Mouse (Mus musculus) forebrain, embryonic 14.5 days (tissue): ENCODE results near the gene Daw1. TPM values are rescaled to one million over a fixed set of nuclear protein-coding genes. Genes with fewer than 3 reads are reported as not detected.

Source experiments
- ATAC-seq: fragments of 200-750 bp; cut with Nextera tagmentation; 2 replicates; pipeline ENCODE4 v1.8.0; 2017; ENCODE audit warnings: mild to moderate bottlenecking, moderate library complexity
- DNase-seq: peaks from one replicate; pipeline ENCODE4 v3.0.0-alpha.2; 2015; ENCODE audit warnings: low spot score
- H3K27ac ChIP-seq: fragments of 300-500 bp; sonication (generic); 2 replicates; pipeline ENCODE4 v1.5.1; 2014; ENCODE audit warnings: low read depth, mild to moderate bottlenecking, control low read depth, low read length, moderate library complexity
- H3K27me3 ChIP-seq: fragments of 300-500 bp; sonication (generic); replicated peaks from 2 replicates; pipeline ENCODE4 v1.6.1; 2014; ENCODE audit warnings: low read length, control low read depth, mixed read lengths; ENCODE audit not compliant: control insufficient read depth, insufficient read depth
- H3K36me3 ChIP-seq: fragments of 300-500 bp; sonication (generic); 2 replicates; pipeline ENCODE4 v1.6.1; 2014; ENCODE audit warnings: low read length, control low read depth; ENCODE audit not compliant: control insufficient read depth, insufficient read depth
- H3K4me1 ChIP-seq: fragments of 300-500 bp; sonication (generic); 2 replicates; pipeline ENCODE4 v1.6.1; 2014; ENCODE audit warnings: antibody characterized with exemption, low read length, control low read depth; ENCODE audit not compliant: control insufficient read depth, insufficient read depth
- H3K4me2 ChIP-seq: fragments of 300-500 bp; sonication (generic); 2 replicates; pipeline ENCODE4 v1.6.1; 2014; ENCODE audit warnings: mild to moderate bottlenecking, control low read depth, low read length
- H3K4me3 ChIP-seq: fragments of 300-500 bp; sonication (generic); 2 replicates; pipeline ENCODE4 v1.5.1; 2014; ENCODE audit warnings: low read depth, low read length, control low read depth
- H3K9ac ChIP-seq: fragments of 300-500 bp; sonication (generic); 2 replicates; pipeline ENCODE4 v1.6.1; 2014; ENCODE audit warnings: mild to moderate bottlenecking, low read length, control low read depth, moderate library complexity
- H3K9me3 ChIP-seq: fragments of 300-500 bp; sonication (generic); replicated peaks from 2 replicates; pipeline ENCODE4 v1.6.1; 2016; ENCODE audit warnings: low read length, control low read depth, mixed read lengths; ENCODE audit not compliant: control insufficient read depth
- WGBS: fragments of 180-500 bp; shearing (Covaris S2); extraction: QIAGEN DNeasy Blood & Tissue Kit; methylation state at CpG from one replicate; pipeline ENCODE4 v1.1.7; 2014; 5-methylcytosine and 5-hydroxymethylcytosine counted together
- polyA plus RNA-seq: library from polyadenylated mRNA; unstranded; fragments of >200 nt; fragmentation: Nextera tagmentation; extraction: Ambion mirVana; gene quantifications from 2 replicates; pipeline ENCODE4 v1.2.1, GENCODE M21; 2014

Daw1 gene
- polyA plus RNA-seq, 1 experiment from 2014 or later = 0.51 TPM

DNA sequence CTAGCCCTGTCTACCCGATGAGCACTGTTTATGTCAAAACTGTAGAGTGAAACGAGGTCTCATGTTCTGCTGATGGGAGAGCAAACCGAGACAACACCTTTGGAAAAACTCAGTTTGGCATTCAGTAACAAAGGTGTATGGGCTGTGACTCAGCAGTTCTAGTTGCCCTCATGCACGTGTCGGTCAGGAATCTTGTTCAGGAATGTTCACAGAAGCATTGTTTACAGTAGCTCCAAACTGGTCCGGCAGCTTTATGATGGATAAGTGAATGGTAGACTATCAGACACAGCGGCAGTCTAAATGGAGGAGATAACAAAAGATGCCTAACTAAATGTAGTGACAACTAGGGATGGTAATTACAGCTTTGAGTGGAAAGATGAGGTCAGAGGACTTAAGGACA lies 23.7 kb upstream of the Daw1 start:
- ATAC-seq (no peak), DNase-seq (no peak)
- no peaks in the 10 kb centered on the region for H3K27me3 ChIP-seq
- WGBS = 81% methylated on average over 7 of the region's 7 CpGs
- no peak overlapping the region for H3K4me3 ChIP-seq
- no peak overlapping the region for H3K9ac ChIP-seq
- no peaks in the 10 kb centered on the region for H3K36me3 ChIP-seq
- H3K27ac ChIP-seq = no peak overlapping the region
- no peaks in the 10 kb centered on the region for H3K4me1 ChIP-seq
- H3K4me2 ChIP-seq = no peak overlapping the region
- no peaks in the 10 kb centered on the region for H3K9me3 ChIP-seq

GRCm38 (mm10) chr1:83137847-83138246 lies 21.7 kb upstream of the Daw1 start:
- ATAC-seq = no peak
- Histone ChIP-seq H3K4me1 (no peaks in the 10 kb centered on the region), H3K27me3 (no peaks in the 10 kb centered on the region), H3K27ac (no peak overlapping the region), H3K4me2 (no peak overlapping the region), H3K4me3 (no peak overlapping the region), H3K36me3 (no peaks in the 10 kb centered on the region), H3K9me3 (no peaks in the 10 kb centered on the region), H3K9ac (no peak overlapping the region)
- DNase-seq = no peak
- WGBS = 94% methylated on average over 8 of the region's 8 CpGs

- Histone ChIP-seq H3K9me3 (no peaks in the 10 kb centered on the region), H3K27me3 (no peaks in the 10 kb centered on the region), H3K27ac (no peak overlapping the region), H3K36me3 (no peaks in the 10 kb centered on the region), H3K9ac (no peak overlapping the region), H3K4me2 (no peak overlapping the region), H3K4me1 (no peaks in the 10 kb centered on the region), H3K4me3 (no peak overlapping the region)
- DNase-seq = no peak
- WGBS = 95% methylated on average over 6 of the region's 6 CpGs
- ATAC-seq = no peak
Observed at GRCm38 (mm10) chr1:83138721-83139120, 20.8 kb upstream of the Daw1 start.

GRCm38 (mm10) chr1:83141510-83141909 lies 18.0 kb upstream of the Daw1 start:
- ATAC-seq (no peak), DNase-seq (no peak)
- H3K4me2 ChIP-seq = no peak overlapping the region
- H3K4me3 ChIP-seq = no peak overlapping the region
- H3K27ac ChIP-seq = no peak overlapping the region
- WGBS = 88% methylated on average over 8 of the region's 8 CpGs
- H3K36me3 ChIP-seq = no peaks in the 10 kb centered on the region
- no peaks in the 10 kb centered on the region for H3K4me1 ChIP-seq
- no peak overlapping the region for H3K9ac ChIP-seq
- no peaks in the 10 kb centered on the region for H3K27me3 ChIP-seq
- H3K9me3 ChIP-seq = no peaks in the 10 kb centered on the region

- Histone ChIP-seq H3K4me2 (no peak overlapping the region), H3K27ac (no peak overlapping the region), H3K27me3 (no peaks in the 10 kb centered on the region), H3K9me3 (no peaks in the 10 kb centered on the region), H3K9ac (no peak overlapping the region), H3K4me1 (no peaks in the 10 kb centered on the region), H3K4me3 (no peak overlapping the region), H3K36me3 (no peaks in the 10 kb centered on the region)
- DNase-seq (no peak), ATAC-seq (no peak)
- 91% methylated on average over 5 of the region's 5 CpGs for WGBS
Observed at GRCm38 (mm10) chr1:83142055-83142454, 17.5 kb upstream of the Daw1 start.

DNA sequence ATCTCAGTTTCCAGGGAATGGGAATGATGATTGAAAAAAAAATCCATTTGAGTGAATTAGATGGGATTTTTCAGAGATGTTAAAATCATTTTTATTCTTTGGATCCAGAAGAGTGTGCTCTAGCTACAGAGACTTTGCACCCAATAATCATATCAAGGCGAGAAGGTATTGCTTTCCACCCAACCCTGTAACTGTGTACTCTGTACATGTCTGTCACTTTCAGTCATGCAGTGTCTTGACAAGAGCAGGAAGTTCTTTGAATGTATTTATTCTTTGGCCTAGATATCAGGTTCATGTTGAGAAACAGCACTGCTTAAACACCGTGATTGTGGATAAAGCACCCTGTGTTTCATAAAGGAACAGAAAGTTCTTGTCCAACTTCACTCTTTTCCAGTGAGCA lies 13.0 kb upstream of the Daw1 start:
- no peak overlapping the region for H3K4me3 ChIP-seq
- no peaks in the 10 kb centered on the region for H3K4me1 ChIP-seq
- no peaks in the 10 kb centered on the region for H3K27me3 ChIP-seq
- H3K27ac ChIP-seq = no peak overlapping the region
- H3K36me3 ChIP-seq = no peaks in the 10 kb centered on the region
- 93% methylated on average over 2 of the region's 2 CpGs for WGBS
- H3K4me2 ChIP-seq = no peak overlapping the region
- ATAC-seq (no peak), DNase-seq (no peak)
- no peaks in the 10 kb centered on the region for H3K9me3 ChIP-seq
- H3K9ac ChIP-seq = no peak overlapping the region

DNA sequence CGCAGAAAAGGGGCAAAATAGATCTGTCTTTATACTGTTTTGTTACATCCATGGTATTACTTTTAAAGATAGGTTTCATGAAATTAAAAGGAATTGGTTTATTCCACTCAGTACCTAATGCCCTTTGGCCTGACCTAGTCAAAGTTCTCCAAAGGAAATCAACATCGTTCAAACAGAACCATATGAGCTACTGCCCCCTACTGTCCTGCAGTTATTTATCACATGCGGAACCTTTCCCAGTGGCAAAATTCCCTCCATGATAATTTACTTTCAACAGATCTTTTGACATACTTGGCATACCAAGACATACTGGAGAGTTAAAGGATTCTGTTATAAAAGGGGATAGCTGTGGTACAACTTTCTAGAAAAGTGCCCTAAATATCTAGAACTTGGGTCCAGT lies 9.3 kb upstream of the Daw1 start:
- H3K27me3 ChIP-seq = no peaks in the 10 kb centered on the region
- no peaks in the 10 kb centered on the region for H3K36me3 ChIP-seq
- DNase-seq = no peak
- H3K4me3 ChIP-seq = no peak overlapping the region
- no peak overlapping the region for H3K27ac ChIP-seq
- H3K4me2 ChIP-seq = no peak overlapping the region
- no peaks in the 10 kb centered on the region for H3K4me1 ChIP-seq
- 77% methylated on average over 3 of the region's 3 CpGs for WGBS
- H3K9me3 ChIP-seq = no peaks in the 10 kb centered on the region
- no peak for ATAC-seq
- no peak overlapping the region for H3K9ac ChIP-seq

- ATAC-seq (no peak), DNase-seq (peak; percentile 28)
- 92% methylated on average over 3 of the region's 3 CpGs for WGBS
Observed at GRCm38 (mm10) chr1:83152961-83153360, 6.6 kb upstream of the Daw1 start.

DNA sequence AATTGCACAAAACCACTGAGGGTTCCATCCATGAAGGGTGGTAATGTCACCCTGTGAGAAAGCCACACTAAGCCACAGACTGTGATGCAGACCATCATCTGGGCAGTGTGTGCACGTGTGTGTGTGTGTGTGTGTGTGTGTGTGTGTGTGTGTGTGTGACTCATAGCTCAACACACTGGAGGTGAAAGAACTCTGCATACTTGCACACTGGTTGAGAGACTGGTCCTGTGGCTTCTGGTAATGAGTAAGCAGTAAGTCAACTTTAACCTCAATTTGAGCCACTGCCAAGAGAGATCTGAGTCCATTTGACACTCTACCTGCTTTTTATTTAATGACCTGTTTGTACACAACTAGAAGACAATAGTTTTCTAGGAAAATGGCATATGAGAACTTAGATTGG lies 2.7 kb upstream of the Daw1 start:
- no peak overlapping the region for H3K4me3 ChIP-seq
- 53% methylated on average over 1 of the region's 1 CpGs for whole genome bisulfite sequencing
- no peak for DNase-seq
- no peaks in the 10 kb centered on the region for H3K9me3 ChIP-seq
- no peak overlapping the region for H3K4me2 ChIP-seq
- no peak for ATAC-seq
- H3K4me1 ChIP-seq = no peaks in the 10 kb centered on the region
- no peak overlapping the region for H3K9ac ChIP-seq
- no peaks in the 10 kb centered on the region for H3K27me3 ChIP-seq
- no peaks in the 10 kb centered on the region for H3K36me3 ChIP-seq
- H3K27ac ChIP-seq = no peak overlapping the region

More at GRCm38 (mm10) chr1:83152961-83153360, 6.6 kb upstream of the Daw1 start:
- H3K9me3 ChIP-seq = no peaks in the 10 kb centered on the region
- H3K4me3 ChIP-seq = no peak overlapping the region
- no peak overlapping the region for H3K9ac ChIP-seq
- no peak overlapping the region for H3K27ac ChIP-seq
- no peaks in the 10 kb centered on the region for H3K27me3 ChIP-seq
- H3K36me3 ChIP-seq = no peaks in the 10 kb centered on the region
- H3K4me1 ChIP-seq = no peaks in the 10 kb centered on the region
- no peak overlapping the region for H3K4me2 ChIP-seq
